Mouse (Mus musculus) CH12.LX (cell line): ENCODE results near the gene Qrfp. TPM values are rescaled to one million over a fixed set of nuclear protein-coding genes. Genes with fewer than 3 reads are reported as not detected.

Experiments used
- DNase-seq: peaks from one replicate; pipeline ENCODE4 v3.0.0-alpha.2; 2013; ENCODE audit errors: extremely low read depth
- H3K27ac ChIP-seq: 2 replicates; pipeline ENCODE4 v1.5.1; 2012; ENCODE audit warnings: low read depth, mild to moderate bottlenecking, control low read depth, moderate library complexity; ENCODE audit not compliant: insufficient read depth
- H3K27me3 ChIP-seq: replicated peaks from 2 replicates; pipeline ENCODE3; 2012; ENCODE audit warnings: inconsistent platforms
- H3K36me3 ChIP-seq, 2 experiments: replicated peaks in 1 of 2; 2 replicates each; pipeline versions ENCODE3 to v1.6.1; 2012; ENCODE audit warnings: inconsistent platforms in 1 of 2, low read length in 1 of 2, mild to moderate bottlenecking in 1 of 2, mixed read lengths in 1 of 2, moderate library complexity in 1 of 2; ENCODE audit not compliant: control insufficient read depth in 1 of 2, insufficient read depth in 1 of 2
- H3K4me1 ChIP-seq, 2 experiments: 2 replicates each; pipeline ENCODE4 v1.6.1; 2012; ENCODE audit warnings: inconsistent platforms in 1 of 2, moderate library complexity in 1 of 2; ENCODE audit not compliant: insufficient read depth in 2 of 2, control insufficient read depth in 1 of 2
- H3K4me2 ChIP-seq: 2 replicates; pipeline ENCODE4 v1.6.1; 2012; ENCODE audit warnings: low read depth, mild to moderate bottlenecking, control low read depth; ENCODE audit not compliant: poor library complexity, insufficient read depth, severe bottlenecking
- H3K4me3 ChIP-seq, 3 experiments: fragments of 150-350 bp in 1 of 3; sonication (generic) in 1 of 3; replicated peaks in 1 of 3; 2 replicates each; pipeline versions ENCODE3 to v1.5.1; 2011 to 2012; ENCODE audit warnings: low read depth in 2 of 3, low read length in 2 of 3, mild to moderate bottlenecking in 2 of 3, moderate library complexity in 2 of 3, control low read depth in 1 of 3, improper control_type of control experiment in 1 of 3, inconsistent platforms in 1 of 3, mixed read lengths in 1 of 3; ENCODE audit not compliant: poor library complexity in 1 of 3
- H3K79me2 ChIP-seq: replicated peaks from 2 replicates; pipeline ENCODE4 v1.6.1; 2012; ENCODE audit warnings: mild to moderate bottlenecking, moderate library complexity; ENCODE audit not compliant: control insufficient read depth, poor library complexity, insufficient read depth, severe bottlenecking; ENCODE audit errors: extremely low read depth
- H3K9ac ChIP-seq: 2 replicates; pipeline ENCODE4 v1.6.1; 2012; ENCODE audit warnings: low read depth, mild to moderate bottlenecking, control low read depth, moderate library complexity; ENCODE audit not compliant: insufficient read depth
- H3K9me3 ChIP-seq: replicated peaks from 2 replicates; pipeline ENCODE3; 2012; ENCODE audit warnings: low read length, inconsistent platforms, mixed read lengths
- CTCF ChIP-seq, 2 experiments: IDR thresholded peaks in 1 of 2; conservative IDR thresholded peaks in 1 of 2; 2 replicates each; pipeline ENCODE4 v1.5.1; 2011 to 2012; ENCODE audit warnings: low read depth in 2 of 2, low read length in 2 of 2, improper control_type of control experiment in 1 of 2, inconsistent platforms in 1 of 2, mild to moderate bottlenecking in 1 of 2, moderate library complexity in 1 of 2
- ELF1 ChIP-seq: IDR thresholded peaks from 2 replicates; pipeline ENCODE4 v1.6.1; 2014; ENCODE audit warnings: low read depth, mild to moderate bottlenecking, inconsistent platforms, low read length, improper control_type of control experiment
- EP300 ChIP-seq: IDR thresholded peaks from 2 replicates; pipeline ENCODE4 v1.6.1; 2011; ENCODE audit warnings: low read length, improper control_type of control experiment
- ETS1 ChIP-seq: conservative IDR thresholded peaks from 2 replicates; pipeline ENCODE4 v1.6.1; 2012; ENCODE audit warnings: low read depth, mild to moderate bottlenecking, inconsistent platforms, low read length, improper control_type of control experiment, moderate library complexity
- MAFK ChIP-seq: IDR thresholded peaks from 2 replicates; pipeline ENCODE4 v1.6.1; 2011; ENCODE audit warnings: low read length, improper control_type of control experiment; ENCODE audit not compliant: insufficient replicate concordance
- MAX ChIP-seq: IDR thresholded peaks from 2 replicates; pipeline ENCODE4 v1.6.1; 2011; ENCODE audit warnings: low read length, improper control_type of control experiment
- NRF1 ChIP-seq: IDR thresholded peaks from 2 replicates; pipeline ENCODE4 v1.6.1; 2014; ENCODE audit warnings: low read depth, mild to moderate bottlenecking, inconsistent platforms, low read length, improper control_type of control experiment, moderate library complexity
- PAX5 ChIP-seq: IDR thresholded peaks from 2 replicates; pipeline ENCODE4 v1.6.1; 2012; ENCODE audit warnings: low read length, inconsistent platforms, mixed read lengths
- POLR2A ChIP-seq: IDR thresholded peaks from 2 replicates; pipeline ENCODE4 v1.6.1; 2011; ENCODE audit warnings: low read depth, mild to moderate bottlenecking, improper control_type of control experiment, low read length
- RAD21 ChIP-seq: IDR thresholded peaks from 2 replicates; pipeline ENCODE4 v1.6.1; 2011; ENCODE audit warnings: low read depth, mild to moderate bottlenecking, low read length, improper control_type of control experiment, moderate library complexity
- SIN3A ChIP-seq: IDR thresholded peaks from 2 replicates; pipeline ENCODE4 v1.6.1; 2012; ENCODE audit warnings: low read length, improper control_type of control experiment, inconsistent platforms
- USF1 ChIP-seq: IDR thresholded peaks from 2 replicates; pipeline ENCODE4 v1.6.1; 2014; ENCODE audit warnings: low read depth, mild to moderate bottlenecking, inconsistent platforms, low read length, improper control_type of control experiment
- ZC3H11A ChIP-seq: IDR thresholded peaks from 2 replicates; pipeline ENCODE4 v1.6.1; 2012; ENCODE audit warnings: low read depth, mild to moderate bottlenecking, inconsistent platforms, low read length, improper control_type of control experiment
- ZNF384 ChIP-seq: IDR thresholded peaks from 2 replicates; pipeline ENCODE4 v1.6.1; 2012; ENCODE audit warnings: low read depth, low read length, improper control_type of control experiment, inconsistent platforms
- dilution Hi-C: fragments of 300-500 bp; cut with MboI; formaldehyde crosslinking; loops from 2 replicates; pipeline ENCODE4 v1.14.3; 2020; ENCODE audit warnings: low sequenced_read_pairs; ENCODE audit not compliant: extremely low pct_unique_long_range_greater_than_20kb, extremely low pct_ligation_motif_present
- in situ Hi-C: fragments of 300-500 bp; cut with MboI; formaldehyde crosslinking; loops from 3 replicates; pipeline ENCODE4 v1.14.3; 2019; ENCODE audit warnings: low sequenced_read_pairs, low pct_ligation_motif_present, low pct_unique_long_range_greater_than_20kb, mixed read lengths
- polyA plus RNA-seq: library from polyadenylated mRNA; unstranded; fragments of >175 nt; gene quantifications from 2 replicates; pipeline ENCODE4 v1.2.1, GENCODE M21; 2012; ENCODE audit warnings: low read depth; ENCODE audit not compliant: insufficient read length
- total RNA-seq, 2 experiments: library from RNA; depleted of rRNA; stranded (reverse); fragments of 300-350 nt in 1 of 2; fragments of >200 nt in 1 of 2; gene quantifications; 2 replicates each; pipeline ENCODE4 v1.2.3; 2012 to 2014

The Qrfp gene
- total and polyA plus RNA-seq, 3 experiments, result not detected

GRCm38 (mm10) chr2:31846692-31847660 lies 36.6 kb upstream of the Qrfp start:
- no peak for TF ChIP-seq PAX5
- no peak for TF ChIP-seq USF1
- no peak for TF ChIP-seq POLR2A
- in situ Hi-C loops (no loop called here), dilution Hi-C loops (no loop called here)
- no peak overlapping the region for H3K9ac ChIP-seq
- no peaks in the 10 kb centered on the region for H3K4me1 ChIP-seq
- H3K4me2 ChIP-seq, result no peak overlapping the region
- DNase-seq, result no peak
- H3K4me3 ChIP-seq, result no peak overlapping the region
- H3K9me3 ChIP-seq, result no peaks in the 10 kb centered on the region
- no peaks in the 10 kb centered on the region for H3K36me3 ChIP-seq
- no peak overlapping the region for H3K27ac ChIP-seq
- peaks cover 65% of the 10 kb centered on the region for H3K27me3 ChIP-seq
- no peaks in the 10 kb centered on the region for H3K79me2 ChIP-seq

DNA sequence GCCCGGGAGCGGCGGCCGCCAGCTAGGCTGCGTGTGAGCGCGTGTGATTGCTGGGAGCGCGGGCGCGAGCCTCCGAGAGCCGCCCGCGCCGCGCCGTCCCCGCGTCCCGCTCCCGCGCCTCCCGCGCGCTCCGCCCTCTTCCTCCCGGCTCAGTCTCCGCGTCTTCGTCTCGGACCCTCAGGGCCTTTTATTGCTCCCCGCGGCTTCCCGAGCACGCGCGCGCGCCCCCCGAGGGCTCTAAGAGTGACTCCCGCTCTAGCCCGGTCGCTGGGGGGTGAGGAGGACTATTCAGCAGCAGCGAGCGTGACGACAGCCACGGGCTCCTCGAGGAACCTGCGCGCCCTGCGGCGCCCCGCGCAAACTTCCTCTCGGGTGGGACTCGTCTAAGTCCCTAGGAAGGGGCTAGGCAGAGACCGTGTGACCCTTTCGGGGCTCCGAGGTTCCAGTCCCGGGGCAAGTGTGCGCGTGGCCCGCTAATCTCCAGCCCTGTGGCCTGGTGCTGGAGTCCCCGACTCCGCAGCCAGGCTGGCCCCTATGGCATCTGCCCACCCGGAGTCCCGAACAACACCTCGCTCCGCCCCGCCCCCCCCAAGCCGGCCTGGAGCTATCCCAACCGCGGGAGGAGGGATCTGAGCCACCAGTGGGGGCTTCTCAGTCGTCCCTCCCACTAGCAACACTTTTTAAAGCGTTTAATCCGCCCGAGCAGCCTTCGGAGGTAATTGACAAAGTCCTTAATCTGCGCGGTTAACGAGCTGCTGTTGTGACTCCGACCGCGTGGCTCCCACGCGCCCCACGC lies 35.7 kb upstream of the Qrfp start, which contains the start of gene Fibcd1:
TSS of gene Fibcd1 (minus strand) at position 110 of the 796 bp plus-strand sequence.
- DNase-seq, result no peak
- no peaks in the 10 kb centered on the region for H3K9me3 ChIP-seq
- no peak within 1 kb of the TSS for H3K4me3 ChIP-seq
- no peaks in the 10 kb centered on the region for H3K4me1 ChIP-seq
- dilution Hi-C loops (no loop called here), in situ Hi-C loops (no loop called here)
- H3K79me2 ChIP-seq, result no peaks in the 10 kb centered on the region
- H3K27me3 ChIP-seq, result peaks cover 65% of the 10 kb centered on the region
- H3K27ac ChIP-seq, result no peak within 1 kb of the TSS
- no peak within 1 kb of the TSS for H3K9ac ChIP-seq
- TF ChIP-seq SIN3A (no peak), NRF1 (no peak), PAX5 (no peak), RAD21 (no peak), ZNF384 (no peak), EP300 (no peak), ELF1 (no peak), ETS1 (no peak), ZC3H11A (no peak), MAFK (no peak), CTCF (conservative IDR thresholded peaks at IDR 0.05 in 1 of 2, IDR thresholded peaks at IDR 0.05 in 1 of 2; ENCODE audit: low read depth in 2 of 2, low read length in 2 of 2) (no peak), MAX (no peak)
- TF ChIP-seq, all 38 proteins: peak for 0
- no peaks in the 10 kb centered on the region for H3K36me3 ChIP-seq
- no peak within 1 kb of the TSS for H3K4me2 ChIP-seq
